Mouse (Mus musculus): Measurements from ENCODE around the gene Fam155a.

- no peak for TF ChIP-seq CTCF (IDR thresholded peaks at IDR 0.05; ENCODE audit: low read depth)
- TF ChIP-seq EP300 (IDR thresholded peaks at IDR 0.05; ENCODE audit: low read depth), result no peak
Measured at GRCm38 (mm10) chr8:9813273-9813946, 42.4 kb upstream of the Fam155a start.

All from heart, postnatal 0 days (tissue).